Mouse (Mus musculus) embryonic facial prominence, embryonic 11.5 days (tissue): ENCODE measurements around the gene Rassf3. TPM values are rescaled to one million over a fixed set of nuclear protein-coding genes. Genes with fewer than 3 reads are reported as not detected.

Experiments used
- ATAC-seq: fragments of 200-750 bp; cut with Nextera tagmentation; replicated peaks from 2 replicates; pipeline ENCODE4 v1.8.0; 2017; ENCODE audit warnings: low read depth; ENCODE audit not compliant: insufficient number of reproducible peaks, low FRiP score, low TSS enrichment
- DNase-seq: peaks from one replicate; pipeline ENCODE4 v3.0.0-alpha.2; 2015; ENCODE audit warnings: low spot score
- H3K27ac ChIP-seq: fragments of 300-500 bp; sonication (generic); replicated peaks from 2 replicates; pipeline ENCODE4 v1.5.1; 2014; ENCODE audit warnings: mild to moderate bottlenecking, low read depth, low read length, control low read depth
- H3K27me3 ChIP-seq: fragments of 300-500 bp; sonication (generic); 2 replicates; pipeline ENCODE4 v1.6.1; 2014; ENCODE audit warnings: mild to moderate bottlenecking, low read length, moderate library complexity, mixed read lengths; ENCODE audit not compliant: control insufficient read depth, insufficient read depth
- H3K36me3 ChIP-seq: fragments of 300-500 bp; sonication (generic); replicated peaks from 2 replicates; pipeline ENCODE4 v1.6.1; 2014; ENCODE audit warnings: low read depth, mild to moderate bottlenecking, low read length, moderate library complexity, mixed read lengths; ENCODE audit not compliant: control insufficient read depth, insufficient read depth
- H3K4me1 ChIP-seq: fragments of 300-500 bp; sonication (generic); 2 replicates; pipeline ENCODE4 v1.6.1; 2014; ENCODE audit warnings: low read length, mixed read lengths; ENCODE audit not compliant: control insufficient read depth, insufficient read depth
- H3K4me2 ChIP-seq: fragments of 300-500 bp; sonication (generic); 2 replicates; pipeline ENCODE4 v1.6.1; 2014; ENCODE audit warnings: low read depth, mild to moderate bottlenecking, control low read depth, low read length, moderate library complexity
- H3K4me3 ChIP-seq: fragments of 300-500 bp; sonication (generic); 2 replicates; pipeline ENCODE4 v1.5.1; 2014; ENCODE audit warnings: low read depth, low read length, control low read depth
- H3K9ac ChIP-seq: fragments of 300-500 bp; sonication (generic); replicated peaks from 2 replicates; pipeline ENCODE4 v1.6.1; 2014; ENCODE audit warnings: mild to moderate bottlenecking, control low read depth, low read length
- H3K9me3 ChIP-seq: fragments of 300-500 bp; sonication (generic); replicated peaks from 2 replicates; pipeline ENCODE4 v1.6.1; 2016; ENCODE audit warnings: mild to moderate bottlenecking, low read length, inconsistent platforms, mixed read lengths; ENCODE audit not compliant: control insufficient read depth
- WGBS: fragments of 180-500 bp; shearing (Covaris S2); extraction: QIAGEN DNeasy Blood & Tissue Kit; methylation state at CpG from one replicate; pipeline ENCODE4 v1.1.7; 2014; 5-methylcytosine and 5-hydroxymethylcytosine counted together
- polyA plus RNA-seq: library from polyadenylated mRNA; unstranded; fragments of >200 nt; fragmentation: Nextera tagmentation; extraction: Ambion mirVana; gene quantifications from 2 replicates; pipeline ENCODE4 v1.2.1, GENCODE M21; 2014

Gene Rassf3
- polyA plus RNA-seq, 1 experiment from 2014 or later = 21.4 TPM

DNA sequence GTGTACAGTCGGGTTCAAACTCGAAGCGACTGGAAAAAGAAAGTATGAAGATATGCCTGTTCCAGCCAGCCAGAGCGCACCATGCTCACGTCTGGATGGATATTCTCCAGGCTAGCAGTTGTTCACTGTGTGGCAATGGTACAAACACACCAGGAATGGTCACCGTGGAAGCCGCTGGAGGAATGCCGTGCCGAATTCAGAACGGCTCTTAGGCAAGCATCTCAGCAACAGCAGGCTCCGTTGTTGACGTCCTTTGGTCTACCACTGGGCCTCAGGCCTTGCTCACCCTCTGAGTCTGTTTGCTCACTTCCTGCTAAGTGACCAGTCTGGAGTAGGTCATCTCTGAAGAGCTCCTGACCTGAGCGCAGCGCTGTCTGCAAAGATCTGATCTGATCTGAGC, 57.3 kb downstream of the Rassf3 start:
- Histone ChIP-seq H3K4me3 (no peak overlapping the region), H3K4me1 (no peaks in the 10 kb centered on the region; the same call in 1 of the 2 replicates), H3K27me3 (no peaks in the 10 kb centered on the region), H3K9ac (no peak overlapping the region), H3K9me3 (no peaks in the 10 kb centered on the region), H3K4me2 (no peak overlapping the region), H3K27ac (no peak overlapping the region), H3K36me3 (no peaks in the 10 kb centered on the region)
- DNase-seq = no peak
- no peak for ATAC-seq
- 86% methylated on average over 14 of the region's 14 CpGs for WGBS

- WGBS = 65% methylated on average over 13 of the region's 13 CpGs
These were observed 62.0 kb downstream of the Rassf3 start for GRCm38 (mm10) chr10:121414127-121414526.

GRCm38 (mm10) chr10:121412824-121413223, 63.3 kb downstream of the Rassf3 start:
- H3K9ac ChIP-seq = no peak overlapping the region
- H3K27ac ChIP-seq = no peak overlapping the region
- ATAC-seq = no peak
- 91% methylated on average over 17 of the region's 17 CpGs for WGBS
- H3K36me3 ChIP-seq = peaks cover 3% of the 10 kb centered on the region
- no peaks in the 10 kb centered on the region for H3K4me1 ChIP-seq
- no peak overlapping the region for H3K4me2 ChIP-seq
- DNase-seq = no peak
- no peaks in the 10 kb centered on the region for H3K27me3 ChIP-seq
- no peak overlapping the region for H3K4me3 ChIP-seq
- no peaks in the 10 kb centered on the region for H3K9me3 ChIP-seq

More at GRCm38 (mm10) chr10:121414127-121414526, 62.0 kb downstream of the Rassf3 start:
- DNase-seq = no peak
- H3K36me3 ChIP-seq = peaks cover 3% of the 10 kb centered on the region
- H3K4me1 ChIP-seq = no peaks in the 10 kb centered on the region
- H3K27ac ChIP-seq = no peak overlapping the region
- ATAC-seq = no peak
- no peaks in the 10 kb centered on the region for H3K9me3 ChIP-seq
- no peak overlapping the region for H3K4me2 ChIP-seq
- H3K9ac ChIP-seq = no peak overlapping the region
- H3K27me3 ChIP-seq = no peaks in the 10 kb centered on the region
- no peak overlapping the region for H3K4me3 ChIP-seq

DNA sequence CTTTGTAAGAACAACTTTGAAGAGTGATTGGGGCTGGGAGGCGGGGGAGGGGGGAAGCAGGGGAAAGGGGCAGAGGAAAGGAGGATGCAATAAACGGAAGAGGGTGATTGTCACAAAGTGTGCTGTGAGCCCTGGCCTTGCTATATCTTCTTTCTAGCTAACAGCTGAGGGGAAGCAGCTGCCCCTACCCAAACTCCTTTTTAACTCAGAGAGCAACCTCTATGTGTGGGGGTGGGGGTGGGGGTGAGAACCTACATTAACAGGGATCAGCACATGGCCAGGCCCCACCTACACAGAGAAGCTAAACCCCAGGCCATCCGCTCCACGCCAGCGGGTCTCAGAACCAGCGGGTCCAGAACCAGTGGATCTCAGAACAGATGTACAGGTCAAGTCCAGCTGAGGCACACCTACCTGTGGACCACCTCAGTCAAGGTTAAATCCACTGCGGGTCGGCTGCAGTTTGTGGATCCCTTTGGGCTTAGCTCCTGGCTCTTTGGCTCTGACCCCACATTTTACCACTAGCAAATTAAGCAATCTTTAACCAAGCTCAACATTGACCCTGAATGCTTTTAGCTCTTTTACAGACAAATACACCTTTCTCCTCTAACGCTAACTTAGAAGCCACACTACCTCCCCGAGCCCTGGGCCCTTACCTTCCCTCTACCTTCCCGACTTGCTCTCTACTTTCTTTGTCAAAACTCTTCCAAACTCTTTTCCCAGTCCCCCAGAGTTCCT, 64.3 kb downstream of the Rassf3 start:
- Histone ChIP-seq H3K36me3 (peaks cover 3% of the 10 kb centered on the region), H3K27ac (no peak overlapping the region), H3K4me2 (no peak overlapping the region), H3K4me3 (no peak overlapping the region), H3K4me1 (no peaks in the 10 kb centered on the region), H3K9ac (no peak overlapping the region), H3K27me3 (no peaks in the 10 kb centered on the region), H3K9me3 (no peaks in the 10 kb centered on the region)
- DNase-seq = no peak
- 85% methylated on average over 11 of the region's 11 CpGs for WGBS
- ATAC-seq = 0 out of 2 replicates have a peak, but pooled peaks have one; percentile 11

DNA sequence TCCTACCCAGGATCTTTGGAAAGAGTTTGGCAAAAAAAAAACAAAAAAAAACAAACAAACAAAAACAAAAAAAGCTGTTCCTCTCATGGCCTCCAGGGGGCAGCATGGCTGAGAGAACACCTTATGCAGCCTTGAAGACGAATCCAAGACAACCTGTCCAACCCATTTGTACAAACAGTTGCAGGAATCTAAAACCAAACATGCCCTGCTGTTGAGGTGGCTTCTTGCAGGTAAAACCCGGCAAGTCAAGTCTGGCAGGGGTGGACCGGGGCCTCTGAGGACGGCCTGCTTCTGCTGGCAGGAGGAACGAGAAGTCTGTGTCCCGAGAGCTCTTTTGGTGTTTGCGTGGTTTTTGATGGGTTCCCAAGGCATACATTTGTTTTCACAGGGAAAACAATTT, 66.4 kb downstream of the Rassf3 start:
- H3K9ac ChIP-seq = no peak overlapping the region
- H3K27ac ChIP-seq = no peak overlapping the region
- H3K9me3 ChIP-seq = no peaks in the 10 kb centered on the region
- H3K27me3 ChIP-seq = no peaks in the 10 kb centered on the region
- H3K4me1 ChIP-seq = no peaks in the 10 kb centered on the region
- DNase-seq = peak; percentile 64
- H3K4me2 ChIP-seq = no peak overlapping the region
- no peak overlapping the region for H3K4me3 ChIP-seq
- WGBS = 71% methylated on average over 7 of the region's 7 CpGs
- H3K36me3 ChIP-seq = peaks cover 3% of the 10 kb centered on the region
- no peak for ATAC-seq

- no peaks in the 10 kb centered on the region for H3K36me3 ChIP-seq
- H3K27ac ChIP-seq = no peak overlapping the region
- 61% methylated on average over 6 of the region's 9 CpGs for WGBS
- H3K4me3 ChIP-seq = no peak overlapping the region
- no peak for DNase-seq
- H3K27me3 ChIP-seq = no peaks in the 10 kb centered on the region
- H3K9me3 ChIP-seq = no peaks in the 10 kb centered on the region
- no peak overlapping the region for H3K9ac ChIP-seq
- ATAC-seq = no peak
- H3K4me2 ChIP-seq = no peak overlapping the region
- no peaks in the 10 kb centered on the region for H3K4me1 ChIP-seq
These were observed 72.2 kb downstream of the Rassf3 start for GRCm38 (mm10) chr10:121403946-121404345.

DNA sequence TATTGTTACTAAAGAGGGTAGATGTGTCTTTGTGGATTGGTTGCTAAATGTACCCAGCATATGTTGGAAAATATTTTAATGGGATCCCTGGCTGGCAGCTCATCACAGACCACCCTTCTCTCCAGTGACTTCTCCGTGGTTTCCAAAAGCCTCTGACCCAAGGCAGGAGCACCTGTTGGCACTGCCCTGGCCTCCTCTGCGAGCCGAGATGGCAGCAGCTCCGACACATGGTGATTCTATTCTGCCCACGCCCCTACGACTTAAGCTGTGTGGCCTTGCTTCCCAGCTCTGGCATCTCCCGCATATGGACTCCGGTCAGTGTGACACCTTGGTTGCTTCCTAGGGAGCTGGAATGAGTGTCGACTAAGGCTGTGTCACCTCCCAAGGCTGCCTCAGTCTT, 73.0 kb downstream of the Rassf3 start:
- Histone ChIP-seq H3K27ac (no peak overlapping the region), H3K4me2 (no peak overlapping the region), H3K4me1 (no peaks in the 10 kb centered on the region), H3K4me3 (no peak overlapping the region), H3K36me3 (no peaks in the 10 kb centered on the region), H3K27me3 (no peaks in the 10 kb centered on the region), H3K9me3 (no peaks in the 10 kb centered on the region), H3K9ac (no peak overlapping the region)
- no peak for ATAC-seq
- 66% methylated on average over 9 of the region's 9 CpGs for WGBS
- no peak for DNase-seq

GRCm38 (mm10) chr10:121401005-121401404, 75.1 kb downstream of the Rassf3 start:
- no peaks in the 10 kb centered on the region for H3K9me3 ChIP-seq
- H3K27ac ChIP-seq = no peak overlapping the region
- H3K9ac ChIP-seq = no peak overlapping the region
- H3K27me3 ChIP-seq = no peaks in the 10 kb centered on the region
- no peak overlapping the region for H3K4me2 ChIP-seq
- DNase-seq (no peak), ATAC-seq (no peak)
- no peaks in the 10 kb centered on the region for H3K4me1 ChIP-seq
- no peaks in the 10 kb centered on the region; the same call in 1 of the 2 replicates for H3K36me3 ChIP-seq
- H3K4me3 ChIP-seq = no peak overlapping the region
- 80% methylated on average over 7 of the region's 7 CpGs for WGBS
